Mouse (Mus musculus): ENCODE results near the gene Slc9a5.

DNA sequence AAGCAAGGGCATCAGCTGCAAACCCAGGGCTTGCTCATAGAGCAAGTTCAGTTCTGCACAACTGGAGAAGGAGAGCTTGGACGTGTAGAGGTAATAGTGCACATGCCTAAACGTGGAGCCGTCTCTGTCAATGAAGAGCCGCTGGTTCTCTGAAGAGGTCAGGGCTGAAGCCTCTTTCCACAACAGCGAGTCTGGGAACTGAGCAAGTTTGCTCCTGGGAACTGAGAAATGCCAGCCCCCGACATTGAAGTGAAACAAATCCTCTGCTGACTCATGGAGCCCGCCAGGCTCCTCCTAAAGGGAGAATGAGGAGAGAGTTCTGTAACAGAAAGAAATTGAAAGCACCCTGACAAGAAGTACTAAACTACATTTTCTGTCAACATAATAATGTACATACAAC, 59.7 kb downstream of the Slc9a5 start:
- TF ChIP-seq POLR2A (IDR thresholded peaks at IDR 0.05; ENCODE audit: low read depth, low read length) (no peak), CTCF (conservative IDR thresholded peaks at IDR 0.05; ENCODE audit: insufficient read depth, insufficient read length, low read depth, low read length) (no peak)

Data from kidney, adult 2 months (tissue).